Mouse (Mus musculus): ENCODE results near the gene Anapc2.

- TF ChIP-seq SIN3A (IDR thresholded peaks at IDR 0.05; ENCODE audit: low read length) (no peak; the same call in 1 of the 2 replicates), CTCF (IDR thresholded peaks at IDR 0.05 in 2 of 3, conservative IDR thresholded peaks at IDR 0.05 in 1 of 3; ENCODE audit: control insufficient read depth in 1 of 3, insufficient read depth in 1 of 3, low read depth in 2 of 3, low read length in 3 of 3, poor library complexity in 1 of 3, severe bottlenecking in 1 of 3) (peak; percentile 65 to 81 (median 66)), MYB (IDR thresholded peaks at IDR 0.05; ENCODE audit: low read depth, low read length) (no peak)
Measured at GRCm38 (mm10) chr2:25328440-25328839, 56.2 kb downstream of the Anapc2 start.
